Mouse (Mus musculus) small intestine, adult 2 months (tissue): ENCODE measurements around the gene Cd164l2. TPM values are rescaled to one million over a fixed set of nuclear protein-coding genes. Genes with fewer than 3 reads are reported as not detected.
A peak's percentile ranks its signal among the peaks of the same experiment; 100 is the strongest.

Experiments used
- H3K27ac ChIP-seq: fragments of 200-500 bp; 2 replicates; pipeline ENCODE4 v1.5.1; 2012; ENCODE audit warnings: low read depth, low read length, control low read depth, inconsistent platforms; ENCODE audit not compliant: insufficient read depth
- H3K27me3 ChIP-seq: fragments of 200-500 bp; 2 replicates; pipeline ENCODE4 v1.6.1; 2012; ENCODE audit warnings: mild to moderate bottlenecking, moderate library complexity, low read length, inconsistent platforms; ENCODE audit not compliant: control insufficient read depth, insufficient read depth
- H3K36me3 ChIP-seq: fragments of 200-500 bp; 2 replicates; pipeline ENCODE4 v1.6.1; 2012; ENCODE audit warnings: mild to moderate bottlenecking, low read length, control low read depth, inconsistent platforms; ENCODE audit not compliant: control insufficient read depth, insufficient read depth
- H3K4me1 ChIP-seq: fragments of 200-500 bp; 2 replicates; pipeline ENCODE4 v1.6.1; 2012; ENCODE audit warnings: low read length, inconsistent platforms, mixed read lengths; ENCODE audit not compliant: control insufficient read depth, insufficient read depth, insufficient read length
- H3K4me3 ChIP-seq: fragments of 200-500 bp; 2 replicates; pipeline ENCODE4 v1.5.1; 2012; ENCODE audit warnings: low read depth, mild to moderate bottlenecking, control low read depth, inconsistent platforms, low read length, moderate library complexity
- CTCF ChIP-seq: fragments of 200-500 bp; IDR thresholded peaks from 2 replicates; pipeline ENCODE4 v1.5.1; 2012; ENCODE audit warnings: low read depth, mild to moderate bottlenecking, control low read depth, inconsistent platforms, low read length, moderate library complexity, mixed read lengths; ENCODE audit not compliant: insufficient replicate concordance, insufficient read length; ENCODE audit errors: extremely low read depth
- POLR2A ChIP-seq: fragments of 200-500 bp; IDR thresholded peaks from 2 replicates; pipeline ENCODE4 v1.6.1; 2012; ENCODE audit warnings: low read depth, mild to moderate bottlenecking, control low read depth, inconsistent platforms, low read length, moderate library complexity
- WGBS: fragments of 180-500 bp; shearing (Covaris S2); methylation state at CpG from one replicate; pipeline ENCODE4 v1.1.7; 2018; 5-methylcytosine and 5-hydroxymethylcytosine counted together
- polyA plus RNA-seq: library from polyadenylated mRNA; depleted of rRNA; stranded (reverse); fragments of >200 nt; gene quantifications from 2 replicates; pipeline ENCODE4 v1.2.3, GENCODE M21; 2012

Cd164l2 gene
- polyA plus RNA-seq, 1 experiment = 0.61 TPM

DNA sequence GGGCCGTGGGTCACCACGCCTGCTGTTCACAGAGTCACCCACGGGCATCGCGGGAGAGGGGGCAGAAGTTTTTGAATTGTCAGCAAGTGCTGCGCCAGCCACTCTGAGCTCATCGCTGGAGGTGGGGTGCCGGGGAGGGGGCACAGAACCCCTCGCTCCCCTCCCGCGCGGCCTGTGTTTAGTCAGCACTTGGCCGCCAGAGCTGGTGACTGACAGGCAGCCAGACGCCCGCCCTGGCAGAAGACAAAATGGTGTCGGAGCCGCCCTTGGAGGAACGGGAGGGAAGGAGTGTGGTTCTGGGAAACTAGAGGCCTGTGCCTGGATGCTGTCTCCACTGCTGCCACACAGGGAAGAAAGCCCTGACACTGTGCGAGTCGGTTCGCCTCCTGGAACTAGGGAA, 11.6 kb upstream of the Cd164l2 start:
- Histone ChIP-seq H3K4me1 (peaks cover 20% of the 10 kb centered on the region), H3K27ac (peak overlapping the region; percentile 44; the same call in 1 of the 2 replicates), H3K27me3 (no peaks in the 10 kb centered on the region), H3K36me3 (peaks cover 25% of the 10 kb centered on the region), H3K4me3 (no peak overlapping the region)
- WGBS = 48% methylated on average over 21 of the region's 21 CpGs
- no peak for TF ChIP-seq CTCF
- TF ChIP-seq POLR2A = no peak

DNA sequence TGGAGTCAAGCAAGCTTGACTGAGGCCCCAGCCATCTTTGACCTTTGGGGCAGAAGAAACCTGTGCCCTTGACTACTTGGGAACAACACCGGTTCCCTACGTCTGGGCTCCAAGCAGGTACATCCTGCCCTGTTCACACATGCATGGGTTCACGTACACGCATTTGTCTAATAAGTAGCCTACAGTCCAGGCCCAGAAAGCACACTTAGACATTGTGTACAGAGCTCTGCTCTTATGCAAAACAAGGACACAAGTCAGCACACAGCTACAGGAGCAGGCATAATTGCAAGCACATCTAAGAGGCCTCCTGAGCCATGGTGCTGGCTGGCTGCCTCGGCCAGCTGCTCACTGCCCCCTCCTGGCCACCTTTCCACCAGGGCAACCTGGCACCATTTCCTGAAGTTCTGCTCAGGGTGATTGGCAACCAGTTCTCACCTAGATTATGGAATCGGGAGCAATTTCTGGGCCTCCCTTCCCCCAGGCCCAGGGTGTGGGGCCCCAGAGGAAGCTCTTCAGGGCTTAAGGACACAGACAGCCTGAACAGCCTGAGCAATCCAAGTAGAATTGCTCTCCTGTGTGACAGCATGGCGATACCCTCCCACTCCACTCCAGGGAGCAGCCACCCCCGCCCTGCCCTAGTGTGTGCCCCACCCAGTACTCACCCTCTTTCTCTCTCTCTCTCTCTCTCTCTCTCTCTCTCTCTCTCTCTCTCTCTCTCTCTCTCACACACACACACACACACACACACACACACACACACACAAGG, 10.7 kb upstream of the Cd164l2 start:
- H3K27ac ChIP-seq = peak overlapping the region; percentile 44
- H3K4me1 ChIP-seq = peaks cover 20% of the 10 kb centered on the region
- peak; percentile 71 for TF ChIP-seq CTCF
- no peak for TF ChIP-seq POLR2A
- 26% methylated on average over 7 of the region's 8 CpGs for WGBS
- peaks cover 17% of the 10 kb centered on the region for H3K36me3 ChIP-seq
- no peak overlapping the region for H3K4me3 ChIP-seq
- H3K27me3 ChIP-seq = no peaks in the 10 kb centered on the region

DNA sequence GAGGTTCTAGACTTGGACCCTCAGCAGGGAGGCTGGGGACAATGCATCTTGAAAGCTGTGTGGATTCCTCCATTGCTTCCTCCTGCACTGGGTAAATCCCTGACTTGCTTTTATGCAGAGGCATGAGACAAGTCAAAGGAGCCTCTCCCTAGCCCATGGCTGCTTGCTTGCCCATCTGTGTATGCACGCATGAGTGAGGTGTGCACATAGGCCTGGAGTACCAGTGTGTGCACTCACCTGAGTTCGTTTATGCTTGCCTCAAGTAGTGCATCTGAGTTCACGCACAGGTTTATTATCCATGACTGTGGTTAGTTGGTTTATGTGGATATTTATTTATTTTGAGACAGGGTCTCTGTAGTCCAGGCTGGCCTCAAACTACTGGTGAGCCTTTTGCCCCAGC, 9.7 kb upstream of the Cd164l2 start:
- Histone ChIP-seq H3K4me1 (peaks cover 20% of the 10 kb centered on the region), H3K4me3 (no peak overlapping the region), H3K27me3 (no peaks in the 10 kb centered on the region), H3K36me3 (peaks cover 8% of the 10 kb centered on the region; the same call in 1 of the 2 replicates), H3K27ac (no peak overlapping the region)
- no peak for TF ChIP-seq CTCF
- WGBS = 93% methylated on average over 3 of the region's 3 CpGs

DNA sequence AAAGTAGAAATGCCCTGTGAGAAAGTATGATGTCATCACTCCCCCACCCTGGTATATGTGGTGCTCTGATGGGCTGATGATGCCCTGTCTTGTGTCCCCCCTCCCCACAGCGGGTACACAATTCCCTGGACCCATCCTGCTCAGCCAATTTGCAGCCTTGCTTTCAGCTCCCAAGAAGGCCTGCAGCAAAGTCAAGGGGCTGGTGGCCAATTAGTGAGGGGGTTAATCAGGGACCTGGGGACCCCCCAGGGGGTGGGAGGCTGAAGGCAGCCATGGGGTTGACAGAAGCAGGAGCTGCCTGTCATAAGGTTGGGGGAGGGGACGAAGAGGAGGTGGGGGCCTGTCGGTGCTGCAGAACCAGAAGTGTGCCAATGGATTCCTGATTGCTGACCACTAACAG, 8.3 kb upstream of the Cd164l2 start:
- Histone ChIP-seq H3K4me1 (peaks cover 20% of the 10 kb centered on the region), H3K36me3 (0 out of 2 replicates have a peak, but pooled peaks cover under 1% of the 10 kb centered on the region), H3K27ac (no peak overlapping the region), H3K4me3 (no peak overlapping the region), H3K27me3 (no peaks in the 10 kb centered on the region)
- no peak for TF ChIP-seq POLR2A
- TF ChIP-seq CTCF = no peak
- 82% methylated on average over 3 of the region's 3 CpGs for WGBS

DNA sequence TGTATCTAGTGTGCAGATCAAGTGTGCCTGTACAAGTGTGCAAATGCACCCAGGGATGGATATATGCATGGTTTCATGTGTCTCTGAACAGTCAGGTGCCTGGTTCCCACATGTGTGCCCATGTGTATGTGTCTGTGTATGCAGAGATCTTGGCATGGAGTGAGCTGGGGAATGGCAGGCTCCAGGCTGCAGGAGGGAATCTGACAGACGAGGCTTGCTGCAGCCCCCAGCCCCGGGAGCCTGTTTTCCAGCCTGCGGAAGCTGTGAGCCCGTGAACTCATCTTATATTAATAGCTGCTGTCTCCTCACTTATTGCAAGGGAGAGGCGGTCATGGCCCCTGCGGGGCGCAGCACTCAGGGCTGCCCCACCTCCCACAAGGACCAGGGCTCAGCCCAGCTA, 7.6 kb upstream of the Cd164l2 start:
- H3K27ac ChIP-seq = no peak overlapping the region
- no peak for TF ChIP-seq CTCF

DNA sequence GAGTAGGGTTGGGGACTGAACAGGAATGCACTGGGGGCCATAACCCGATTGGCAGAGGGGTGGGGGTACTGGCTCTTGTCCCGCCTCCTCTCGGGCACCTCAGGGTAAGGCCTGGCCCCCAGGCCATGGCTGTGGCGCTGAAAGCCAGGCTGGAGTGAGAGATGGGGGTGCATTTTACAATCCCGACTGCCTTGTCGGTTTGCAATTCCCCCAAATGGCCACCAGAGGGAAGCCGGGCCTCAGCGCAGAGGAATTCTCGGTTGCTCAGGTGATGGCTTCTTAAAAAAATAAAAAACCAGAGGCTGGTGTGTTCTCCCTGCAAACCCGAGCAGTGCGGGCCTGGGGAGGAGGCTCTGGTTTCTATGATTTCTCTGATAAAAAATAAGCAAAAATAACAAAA, 2.6 kb upstream of the Cd164l2 start:
- no peak overlapping the region for H3K4me3 ChIP-seq
- H3K27ac ChIP-seq = no peak overlapping the region
- H3K36me3 ChIP-seq = no peaks in the 10 kb centered on the region
- H3K4me1 ChIP-seq = peaks cover 11% of the 10 kb centered on the region
- peaks cover 2% of the 10 kb centered on the region; the same call in 1 of the 2 replicates for H3K27me3 ChIP-seq
- no peak for TF ChIP-seq POLR2A
- TF ChIP-seq CTCF = peak; percentile 92
- 3% methylated on average over 11 of the region's 11 CpGs for WGBS

More for the DNA sequence above, 7.6 kb upstream of the Cd164l2 start:
- Histone ChIP-seq H3K4me1 (peaks cover 20% of the 10 kb centered on the region), H3K4me3 (no peak overlapping the region), H3K36me3 (no peaks in the 10 kb centered on the region), H3K27me3 (no peaks in the 10 kb centered on the region)
- 65% methylated on average over 7 of the region's 7 CpGs for WGBS

DNA sequence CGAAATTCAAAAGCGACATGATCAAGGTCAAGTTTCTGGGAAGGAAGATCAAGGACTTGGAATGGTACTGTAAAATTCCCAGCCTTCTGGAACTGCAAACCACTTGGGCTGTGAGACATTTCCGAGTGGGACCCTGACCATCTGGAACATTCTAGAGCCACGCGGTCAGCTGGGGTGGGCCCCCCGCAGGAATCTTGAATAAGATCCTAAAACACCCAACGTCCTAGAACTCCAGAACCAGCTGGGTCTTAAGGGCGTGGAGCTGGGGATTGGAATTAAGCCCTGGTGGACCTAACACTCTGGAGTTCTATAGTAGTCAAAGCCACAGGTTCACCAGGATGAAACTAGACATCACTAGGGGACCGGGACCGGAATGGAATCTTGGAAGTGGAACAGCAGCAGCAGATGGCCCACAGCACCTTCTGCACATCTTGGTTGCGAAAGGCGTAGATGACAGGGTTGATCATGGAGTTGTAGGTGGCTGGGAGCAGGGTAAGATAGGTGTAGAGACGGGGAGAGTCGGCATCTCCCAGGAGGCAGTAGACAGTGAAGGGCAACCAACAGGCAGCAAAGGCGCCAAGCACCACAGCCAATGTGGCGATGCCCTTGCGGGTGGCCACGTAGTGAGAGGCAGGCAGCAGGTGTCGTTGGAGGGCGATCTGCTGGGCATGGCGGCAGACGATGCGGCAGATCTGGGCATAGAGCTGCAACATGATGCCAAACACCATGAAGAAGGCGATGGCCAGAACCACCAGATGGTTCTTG, 1.7 kb upstream of the Cd164l2 start:
- no peaks in the 10 kb centered on the region for H3K36me3 ChIP-seq
- no peak for TF ChIP-seq CTCF
- no peak for TF ChIP-seq POLR2A
- 91% methylated on average over 24 of the region's 24 CpGs for WGBS
- peaks cover 2% of the 10 kb centered on the region; the same call in 1 of the 2 replicates for H3K27me3 ChIP-seq
- peaks cover 11% of the 10 kb centered on the region for H3K4me1 ChIP-seq
- no peak overlapping the region for H3K27ac ChIP-seq
- H3K4me3 ChIP-seq = no peak overlapping the region
